Mouse (Mus musculus): ENCODE measurements at regions not wholly inside any gene's neighbourhood (a gene's known extent, or its start where the extent isn't known, plus 50 kb on each side); places are given as distances from the start of the nearest gene placed in this dataset.

- H3K36me3 ChIP-seq (ENCODE audit: insufficient read depth, low read length), result no peaks in the 10 kb centered on the region
- H3K4me1 ChIP-seq (replicated peaks; ENCODE audit: low read depth, low read length), result no peaks in the 10 kb centered on the region
- no peak overlapping the region for H3K4me3 ChIP-seq (replicated peaks; ENCODE audit: low read length)
- no peaks in the 10 kb centered on the region for H3K27me3 ChIP-seq (ENCODE audit: insufficient read depth, low read length)
- peaks cover 77% of the 10 kb centered on the region for H3K9me3 ChIP-seq (ENCODE audit: low read length)
- TF ChIP-seq POU5F1 (IDR thresholded peaks at IDR 0.05; ENCODE audit: borderline replicate concordance, low read length) (no peak), CTCF (conservative IDR thresholded peaks at IDR 0.05; ENCODE audit: low read length) (no peak), NANOG (IDR thresholded peaks at IDR 0.05; ENCODE audit: borderline replicate concordance, low read length) (no peak)
Measured at GRCm38 (mm10) chr16:76529613-76530012, 156.0 kb upstream of the Nrip1 start.

DNA sequence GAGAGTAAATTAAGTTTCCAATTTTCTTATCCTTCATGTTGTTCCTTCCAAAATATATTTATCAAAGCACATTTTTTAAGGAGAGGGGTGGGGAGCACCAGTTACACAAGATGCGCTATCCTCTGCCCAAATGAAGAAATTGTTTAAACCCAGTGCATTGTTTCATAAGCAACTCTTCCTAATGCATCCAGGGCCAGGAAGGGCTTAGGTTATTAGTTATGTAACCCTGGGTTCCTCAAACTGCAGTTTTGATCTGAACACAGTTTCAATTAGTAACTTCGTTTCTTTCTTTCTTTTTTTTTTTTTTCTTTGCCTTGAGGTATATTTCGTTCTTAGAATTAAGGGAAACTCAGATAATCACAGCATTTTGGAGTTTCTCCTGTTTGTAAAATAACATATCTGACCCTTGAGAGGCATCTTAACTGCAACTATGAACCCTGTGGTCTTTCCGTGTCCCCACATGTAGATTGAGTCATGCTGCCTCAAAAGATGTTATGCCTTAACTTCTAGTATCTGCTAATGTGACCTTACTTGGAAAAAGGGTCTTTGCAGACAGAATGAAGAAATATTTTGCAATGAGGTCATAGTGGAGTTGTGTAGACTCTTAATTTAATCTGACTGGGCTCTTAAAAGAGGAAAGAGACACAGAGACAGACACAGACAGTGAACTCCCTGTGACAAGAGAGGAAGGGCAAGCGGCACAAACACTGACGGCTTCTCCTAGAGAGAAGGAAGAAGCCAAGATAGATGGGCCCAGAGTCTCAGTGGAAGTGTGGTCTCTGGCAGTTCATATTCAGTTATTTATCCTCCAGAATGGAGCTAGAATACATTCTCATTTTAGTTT lies 153.7 kb upstream of the Nrip1 start:
- Histone ChIP-seq H3K36me3 (ENCODE audit: insufficient read depth, low read length) (no peaks in the 10 kb centered on the region), H3K27me3 (ENCODE audit: insufficient read depth, low read length) (no peaks in the 10 kb centered on the region), H3K4me1 (replicated peaks; ENCODE audit: low read depth, low read length) (no peaks in the 10 kb centered on the region), H3K9me3 (ENCODE audit: low read length) (peaks cover 60% of the 10 kb centered on the region), H3K4me3 (replicated peaks; ENCODE audit: low read length) (no peak overlapping the region)
- TF ChIP-seq NANOG (IDR thresholded peaks at IDR 0.05; ENCODE audit: borderline replicate concordance, low read length), result no peak
- TF ChIP-seq POU5F1 (IDR thresholded peaks at IDR 0.05; ENCODE audit: borderline replicate concordance, low read length), result no peak

DNA sequence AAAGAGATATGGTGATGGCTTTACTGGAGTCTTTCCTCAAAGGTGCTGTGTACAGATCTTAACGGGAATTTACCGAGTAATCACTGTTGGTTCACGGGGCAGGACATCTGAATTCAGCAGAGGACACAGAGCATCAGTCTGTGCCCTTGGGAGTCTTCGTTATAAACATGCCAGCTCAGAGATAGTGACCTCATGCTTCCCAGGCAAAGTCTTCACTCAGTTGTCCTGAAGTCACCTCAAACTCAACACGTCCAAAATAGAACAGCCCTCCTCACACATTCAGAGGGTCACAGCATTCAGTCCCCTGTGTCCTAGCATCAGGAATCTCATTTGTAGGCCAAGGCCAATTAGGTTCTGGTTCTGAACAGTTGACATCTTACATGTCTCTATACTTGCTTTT lies 151.9 kb upstream of the Nrip1 start:
- Histone ChIP-seq H3K9me3 (ENCODE audit: low read length) (peaks cover 42% of the 10 kb centered on the region), H3K4me3 (replicated peaks; ENCODE audit: low read length) (no peak overlapping the region), H3K4me1 (replicated peaks; ENCODE audit: low read depth, low read length) (no peaks in the 10 kb centered on the region), H3K27me3 (ENCODE audit: insufficient read depth, low read length) (no peaks in the 10 kb centered on the region), H3K36me3 (ENCODE audit: insufficient read depth, low read length) (no peaks in the 10 kb centered on the region)
- TF ChIP-seq POU5F1 (IDR thresholded peaks at IDR 0.05; ENCODE audit: borderline replicate concordance, low read length) (no peak), CTCF (conservative IDR thresholded peaks at IDR 0.05; ENCODE audit: low read length) (no peak), NANOG (IDR thresholded peaks at IDR 0.05; ENCODE audit: borderline replicate concordance, low read length) (no peak)

- no peak for TF ChIP-seq NANOG (IDR thresholded peaks at IDR 0.05; ENCODE audit: borderline replicate concordance, low read length)
- Histone ChIP-seq H3K9me3 (ENCODE audit: low read length) (peaks cover 36% of the 10 kb centered on the region), H3K4me3 (replicated peaks; ENCODE audit: low read length) (no peak overlapping the region), H3K4me1 (replicated peaks; ENCODE audit: low read depth, low read length) (no peaks in the 10 kb centered on the region), H3K36me3 (ENCODE audit: insufficient read depth, low read length) (no peaks in the 10 kb centered on the region), H3K27me3 (ENCODE audit: insufficient read depth, low read length) (no peaks in the 10 kb centered on the region)
Measured at GRCm38 (mm10) chr16:76524921-76525320, 151.3 kb upstream of the Nrip1 start.

DNA sequence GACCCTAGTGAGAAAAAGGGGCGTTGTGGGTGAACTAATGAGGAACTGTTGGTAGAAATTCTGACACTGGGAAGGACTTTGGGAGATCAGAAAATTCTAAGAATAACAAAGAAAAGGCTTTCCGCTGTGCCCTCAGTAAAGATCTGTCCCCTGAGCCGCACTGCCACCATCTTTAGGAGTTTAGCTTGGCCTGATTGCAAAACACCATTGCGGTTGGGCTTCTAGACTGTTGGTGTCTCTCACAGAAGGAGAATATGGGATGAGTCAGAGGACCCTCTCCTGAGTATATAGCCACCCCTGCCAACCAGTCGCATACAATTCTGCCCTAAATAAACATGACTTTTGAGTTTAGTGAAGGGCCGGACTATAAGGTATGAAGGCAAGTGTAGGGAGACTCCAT lies 147.5 kb upstream of the Nrip1 start:
- Histone ChIP-seq H3K27me3 (ENCODE audit: insufficient read depth, low read length) (no peaks in the 10 kb centered on the region), H3K4me3 (replicated peaks; ENCODE audit: low read length) (no peak overlapping the region), H3K4me1 (replicated peaks; ENCODE audit: low read depth, low read length) (no peaks in the 10 kb centered on the region), H3K9me3 (ENCODE audit: low read length) (no peaks in the 10 kb centered on the region), H3K36me3 (ENCODE audit: insufficient read depth, low read length) (no peaks in the 10 kb centered on the region)
- TF ChIP-seq NANOG (IDR thresholded peaks at IDR 0.05; ENCODE audit: borderline replicate concordance, low read length), result no peak
- no peak for TF ChIP-seq POU5F1 (IDR thresholded peaks at IDR 0.05; ENCODE audit: borderline replicate concordance, low read length)
- TF ChIP-seq CTCF (conservative IDR thresholded peaks at IDR 0.05; ENCODE audit: low read length), result no peak

DNA sequence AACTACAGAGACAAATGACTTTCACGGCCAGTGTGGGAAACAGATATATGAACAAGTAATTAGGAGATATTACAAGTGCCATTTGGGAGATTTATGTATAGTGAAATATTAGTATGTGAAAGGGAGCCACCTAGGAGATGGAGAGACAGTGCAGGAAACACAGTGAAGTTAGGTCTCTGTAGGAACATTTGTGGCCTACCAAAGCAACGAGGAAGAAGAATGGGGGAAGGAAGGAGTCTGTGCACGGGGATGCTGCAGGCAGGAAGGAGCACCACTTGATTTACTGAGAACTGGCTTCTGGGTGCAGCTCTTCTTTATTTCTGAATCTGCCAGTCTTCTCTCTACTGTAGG lies 147.0 kb upstream of the Nrip1 start:
- Histone ChIP-seq H3K4me1 (replicated peaks; ENCODE audit: low read depth, low read length) (no peaks in the 10 kb centered on the region), H3K27me3 (ENCODE audit: insufficient read depth, low read length) (no peaks in the 10 kb centered on the region), H3K36me3 (ENCODE audit: insufficient read depth, low read length) (no peaks in the 10 kb centered on the region), H3K4me3 (replicated peaks; ENCODE audit: low read length) (no peak overlapping the region), H3K9me3 (ENCODE audit: low read length) (no peaks in the 10 kb centered on the region)
- TF ChIP-seq CTCF (conservative IDR thresholded peaks at IDR 0.05; ENCODE audit: low read length), result no peak
- no peak for TF ChIP-seq POU5F1 (IDR thresholded peaks at IDR 0.05; ENCODE audit: borderline replicate concordance, low read length)
- no peak for TF ChIP-seq NANOG (IDR thresholded peaks at IDR 0.05; ENCODE audit: borderline replicate concordance, low read length)

DNA sequence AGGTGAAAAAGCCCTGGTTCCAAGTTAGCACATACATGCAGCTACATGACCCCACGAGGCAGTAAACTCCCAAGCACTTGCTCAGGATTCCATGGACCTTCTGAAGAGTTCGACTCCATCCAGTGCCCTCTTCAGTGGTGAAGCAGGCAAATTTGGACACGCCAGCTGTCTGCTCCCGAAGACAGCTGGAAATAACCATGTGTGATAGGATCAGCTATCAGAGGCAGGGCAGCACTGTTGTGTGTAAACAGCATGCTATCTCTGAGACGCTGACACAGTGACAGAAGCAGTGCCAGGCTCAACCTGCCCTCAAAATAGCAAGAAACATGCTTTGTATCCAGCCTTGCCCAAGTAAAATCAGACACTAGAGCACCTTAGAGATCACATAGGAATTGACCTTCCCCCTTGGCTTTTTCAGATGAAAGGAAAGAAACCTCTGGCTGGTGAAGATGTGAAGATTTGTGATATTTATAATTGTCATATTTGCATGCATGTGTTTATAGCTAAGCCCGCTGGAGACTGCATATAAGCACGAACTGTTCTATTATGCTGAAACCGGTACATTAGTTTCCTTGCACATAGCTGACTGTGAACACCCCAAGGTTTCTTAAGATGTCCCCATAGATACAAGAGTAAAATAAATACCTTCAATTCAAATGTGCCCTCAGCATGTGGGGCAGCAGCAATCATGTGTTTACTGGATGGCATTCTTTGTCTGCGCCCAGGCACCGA lies 146.4 kb upstream of the Nrip1 start:
- H3K4me1 ChIP-seq (replicated peaks; ENCODE audit: low read depth, low read length), result no peaks in the 10 kb centered on the region
- no peaks in the 10 kb centered on the region for H3K9me3 ChIP-seq (ENCODE audit: low read length)
- no peaks in the 10 kb centered on the region for H3K27me3 ChIP-seq (ENCODE audit: insufficient read depth, low read length)
- H3K36me3 ChIP-seq (ENCODE audit: insufficient read depth, low read length), result no peaks in the 10 kb centered on the region
- no peak for TF ChIP-seq CTCF (conservative IDR thresholded peaks at IDR 0.05; ENCODE audit: low read length)
- TF ChIP-seq POU5F1 (IDR thresholded peaks at IDR 0.05; ENCODE audit: borderline replicate concordance, low read length), result no peak
- TF ChIP-seq NANOG (IDR thresholded peaks at IDR 0.05; ENCODE audit: borderline replicate concordance, low read length), result no peak
- H3K4me3 ChIP-seq (replicated peaks; ENCODE audit: low read length), result no peak overlapping the region

DNA sequence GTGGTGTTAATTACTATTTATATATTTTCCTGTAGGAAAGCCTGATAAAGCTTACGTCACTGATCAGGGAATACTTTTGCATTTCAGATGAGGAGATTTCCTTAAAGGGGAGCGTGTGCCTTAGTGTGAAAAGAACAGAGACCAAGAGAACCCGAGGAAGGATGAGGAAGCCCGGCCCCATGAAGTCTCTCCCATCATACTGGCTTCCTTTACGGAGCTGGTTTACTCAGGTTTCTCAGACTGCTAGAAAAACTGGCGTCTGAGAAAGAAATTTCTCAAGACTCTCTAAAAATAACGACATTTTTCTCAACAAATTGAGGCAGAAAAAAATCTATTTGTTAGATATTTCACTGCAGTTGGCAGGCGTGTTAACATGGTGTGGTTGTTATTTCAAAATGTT lies 137.2 kb upstream of the Nrip1 start:
- no peak for TF ChIP-seq POU5F1 (IDR thresholded peaks at IDR 0.05; ENCODE audit: borderline replicate concordance, low read length)
- no peak for TF ChIP-seq NANOG (IDR thresholded peaks at IDR 0.05; ENCODE audit: borderline replicate concordance, low read length)
- TF ChIP-seq CTCF (conservative IDR thresholded peaks at IDR 0.05; ENCODE audit: low read length), result no peak

More for the DNA sequence above, 137.2 kb upstream of the Nrip1 start:
- Histone ChIP-seq H3K36me3 (ENCODE audit: insufficient read depth, low read length) (no peaks in the 10 kb centered on the region), H3K4me3 (replicated peaks; ENCODE audit: low read length) (no peak overlapping the region), H3K27me3 (ENCODE audit: insufficient read depth, low read length) (no peaks in the 10 kb centered on the region), H3K9me3 (ENCODE audit: low read length) (no peaks in the 10 kb centered on the region), H3K4me1 (replicated peaks; ENCODE audit: low read depth, low read length) (no peaks in the 10 kb centered on the region)

All from E14TG2a.4 (cell line).